Mouse (Mus musculus) G1E (cell line): ENCODE measurements around the gene Slc37a1.

Source experiments
- CTCF ChIP-seq: IDR thresholded peaks from 2 replicates; pipeline ENCODE4 v1.5.1; 2012; ENCODE audit warnings: low read depth, low read length, inconsistent platforms, mixed read lengths
- TAL1 ChIP-seq: conservative IDR thresholded peaks from 2 replicates; pipeline ENCODE4 v1.6.1; 2012; ENCODE audit warnings: low read depth, low read length, inconsistent platforms, mixed read lengths

- TF ChIP-seq CTCF (no peak), TAL1 (no peak)
Measured at GRCm38 (mm10) chr17:31295215-31295891, 8.8 kb downstream of the Slc37a1 start.
